Mouse (Mus musculus) lung, adult 2 months (tissue): ENCODE results near the gene Nhsl1.

Source experiments
- CTCF ChIP-seq: fragments of 200-500 bp; IDR thresholded peaks from 2 replicates; pipeline ENCODE4 v1.5.1; 2011; ENCODE audit warnings: mild to moderate bottlenecking, low read length, control low read depth; ENCODE audit not compliant: insufficient read depth
- POLR2A ChIP-seq: fragments of 200-500 bp; IDR thresholded peaks from 2 replicates; pipeline ENCODE4 v1.6.1; 2011; ENCODE audit warnings: low read depth, mild to moderate bottlenecking, control low read depth, low read length, borderline replicate concordance; ENCODE audit errors: extremely low read depth

GRCm38 (mm10) chr10:18283991-18284390 is 34.8 kb upstream of the Nhsl1 start:
- TF ChIP-seq POLR2A: no peak
- TF ChIP-seq CTCF: no peak
